Mouse (Mus musculus) C2C12 (cell line): ENCODE results near the gene Gm17087. TPM values are rescaled to one million over a fixed set of nuclear protein-coding genes. Genes with fewer than 3 reads are reported as not detected.

ENCODE experiments used
- H3K27me3 ChIP-seq: one replicate; pipeline ENCODE4 v1.6.1; 2011; ENCODE audit not compliant: control insufficient read depth, insufficient read depth, insufficient read length
- H3K36me3 ChIP-seq: one replicate; pipeline ENCODE4 v1.6.1; 2011; ENCODE audit not compliant: control insufficient read depth, insufficient read depth
- H3K4me3 ChIP-seq: one replicate; pipeline ENCODE4 v1.5.1; 2011; ENCODE audit warnings: mild to moderate bottlenecking, control low read depth; ENCODE audit not compliant: poor library complexity, insufficient read depth, severe bottlenecking
- H3K79me2 ChIP-seq: one replicate; pipeline ENCODE4 v1.6.1; 2011; ENCODE audit not compliant: control insufficient read depth, insufficient read depth
- H3K79me3 ChIP-seq: one replicate; pipeline ENCODE4 v1.6.1; 2011; ENCODE audit warnings: low read depth, control low read depth
- H3ac ChIP-seq: one replicate; pipeline ENCODE3; 2011; ENCODE audit warnings: low read depth; ENCODE audit not compliant: control insufficient read depth, insufficient read length
- CEBPB ChIP-seq: IDR thresholded peaks from one replicate; pipeline ENCODE4 v1.6.1; 2011; ENCODE audit warnings: low read depth, mild to moderate bottlenecking, control low read depth, moderate library complexity
- CTCF ChIP-seq: IDR thresholded peaks from one replicate; pipeline ENCODE4 v1.5.1; 2011; ENCODE audit not compliant: control insufficient read depth, insufficient read depth, insufficient read length
- FOSL1 ChIP-seq: IDR thresholded peaks from one replicate; pipeline ENCODE4 v1.8.0; 2011; ENCODE audit warnings: mild to moderate bottlenecking, low read length; ENCODE audit not compliant: poor library complexity, insufficient read depth, severe bottlenecking
- MAX ChIP-seq: IDR thresholded peaks from one replicate; pipeline ENCODE4 v1.6.1; 2011; ENCODE audit warnings: mild to moderate bottlenecking, control low read depth
- MYOD1 ChIP-seq: IDR thresholded peaks from one replicate; pipeline ENCODE4 v1.6.1; 2011; ENCODE audit warnings: low read depth; ENCODE audit not compliant: control insufficient read depth, insufficient read length
- MYOG ChIP-seq: IDR thresholded peaks from one replicate; pipeline ENCODE4 v1.6.1; 2011; ENCODE audit not compliant: control insufficient read depth, insufficient read length; ENCODE audit errors: extremely low read depth
- USF1 ChIP-seq: IDR thresholded peaks from one replicate; pipeline ENCODE4 v1.6.1; 2011; ENCODE audit warnings: low read depth, mild to moderate bottlenecking, control low read depth, moderate library complexity
- polyA plus RNA-seq: library from polyadenylated mRNA; unstranded; fragments of >200 nt; fragmentation: generic; extraction: Trizol; gene quantifications from one replicate; pipeline ENCODE4 v1.2.1, GENCODE M21; 2012; ENCODE audit warnings: missing spikeins

The Gm17087 gene
- polyA plus RNA-seq, 1 experiment, result not detected

DNA sequence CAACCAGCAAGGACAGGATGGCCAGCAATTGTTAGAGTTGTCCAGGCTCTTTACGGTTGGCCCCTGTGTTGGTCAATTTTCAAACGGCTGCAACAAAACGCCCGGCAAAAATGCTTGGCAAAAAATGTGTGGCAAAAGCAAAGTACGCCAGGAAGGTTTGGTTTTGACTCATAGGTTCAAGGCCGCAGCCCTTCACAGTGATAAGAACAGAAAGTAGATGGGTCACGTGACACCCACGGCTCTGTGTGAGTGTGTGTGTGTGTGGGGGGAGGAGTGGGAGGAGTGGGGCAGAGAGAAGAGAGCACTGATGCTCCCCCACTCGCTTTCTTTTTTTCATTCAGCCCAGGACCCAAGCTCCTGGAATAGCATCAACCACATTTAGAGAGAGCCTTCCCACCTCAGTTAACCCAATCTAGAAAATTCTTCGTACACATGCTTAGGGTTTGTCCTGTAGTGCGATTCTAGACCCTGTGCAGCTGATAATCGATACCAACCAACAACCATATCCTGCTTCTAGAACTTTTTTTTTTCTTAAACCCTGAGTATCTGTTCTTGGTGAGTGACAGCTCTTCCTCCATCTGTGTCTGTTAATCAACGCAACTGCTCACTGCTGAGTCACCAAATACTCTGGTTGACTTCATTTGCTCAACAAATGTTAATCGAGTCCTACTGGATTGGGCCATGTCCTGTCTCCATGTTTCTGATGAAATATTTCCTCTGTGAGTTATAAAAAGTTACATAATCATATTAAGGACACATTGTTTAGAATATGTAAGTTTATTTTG, 4.5 kb downstream of the Gm17087 start:
- Histone ChIP-seq H3K79me2 (no peaks in the 10 kb centered on the region), H3K27me3 (no peaks in the 10 kb centered on the region), H3K36me3 (no peaks in the 10 kb centered on the region), H3K4me3 (no peak overlapping the region), H3K79me3 (no peaks in the 10 kb centered on the region), H3ac (no peak overlapping the region)
- no peak for TF ChIP-seq MAX
- TF ChIP-seq USF1, result peak; percentile 52

DNA sequence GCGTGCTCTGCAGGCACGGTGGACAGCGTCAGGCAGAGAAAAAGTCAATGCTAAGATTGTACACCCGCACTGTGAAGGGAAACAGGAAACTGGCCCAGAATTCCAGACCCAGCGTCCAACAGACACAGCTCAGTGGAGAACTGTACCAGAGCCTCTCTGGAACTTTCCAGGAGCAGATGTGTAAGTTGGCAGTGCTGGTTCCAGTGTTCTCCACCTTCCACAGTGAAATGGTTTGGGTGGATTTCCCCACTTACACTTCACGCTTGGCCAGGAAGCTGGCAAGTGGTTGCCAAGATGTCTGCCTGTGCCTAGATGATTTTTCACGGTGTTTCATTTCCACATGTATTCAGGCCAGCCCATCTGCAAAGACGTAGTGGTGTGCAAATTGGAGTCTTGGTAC, 8.8 kb downstream of the Gm17087 start:
- no peak for TF ChIP-seq FOSL1
- TF ChIP-seq CTCF, result no peak
- no peak for TF ChIP-seq MYOG
- no peak for TF ChIP-seq MYOD1
- no peak for TF ChIP-seq CEBPB
- no peak for TF ChIP-seq USF1

DNA sequence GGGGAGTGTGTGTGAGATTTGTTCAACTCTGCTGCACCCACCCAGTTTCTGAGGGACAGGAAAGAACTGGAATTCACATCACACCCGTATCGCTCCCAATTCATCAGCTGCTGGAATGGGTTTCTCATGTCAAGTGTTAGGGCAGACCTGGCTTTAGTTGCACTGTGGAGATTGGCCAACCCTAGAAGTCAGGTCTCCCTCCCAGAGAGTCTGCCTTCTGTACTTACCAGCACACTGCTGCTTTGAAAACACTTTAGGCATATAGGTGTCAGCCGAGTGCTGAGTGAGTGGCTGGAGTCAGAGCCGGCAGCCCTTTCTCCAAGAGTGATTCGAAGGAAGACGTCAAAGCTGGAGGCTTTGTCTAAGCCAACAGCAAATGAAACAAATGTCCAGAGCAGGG, 10.5 kb downstream of the Gm17087 start:
- Histone ChIP-seq H3K4me3 (no peak overlapping the region), H3K36me3 (no peaks in the 10 kb centered on the region), H3K79me3 (no peaks in the 10 kb centered on the region), H3K27me3 (no peaks in the 10 kb centered on the region), H3ac (no peak overlapping the region), H3K79me2 (no peaks in the 10 kb centered on the region)
- TF ChIP-seq MAX, result no peak
- no peak for TF ChIP-seq FOSL1
- no peak for TF ChIP-seq MYOG
- no peak for TF ChIP-seq MYOD1
- no peak for TF ChIP-seq USF1
- TF ChIP-seq CTCF, result no peak
- no peak for TF ChIP-seq CEBPB

More for the DNA sequence above, 8.8 kb downstream of the Gm17087 start:
- Histone ChIP-seq H3K79me3 (no peaks in the 10 kb centered on the region), H3K4me3 (no peak overlapping the region), H3K27me3 (no peaks in the 10 kb centered on the region), H3K36me3 (no peaks in the 10 kb centered on the region), H3ac (no peak overlapping the region), H3K79me2 (no peaks in the 10 kb centered on the region)

DNA sequence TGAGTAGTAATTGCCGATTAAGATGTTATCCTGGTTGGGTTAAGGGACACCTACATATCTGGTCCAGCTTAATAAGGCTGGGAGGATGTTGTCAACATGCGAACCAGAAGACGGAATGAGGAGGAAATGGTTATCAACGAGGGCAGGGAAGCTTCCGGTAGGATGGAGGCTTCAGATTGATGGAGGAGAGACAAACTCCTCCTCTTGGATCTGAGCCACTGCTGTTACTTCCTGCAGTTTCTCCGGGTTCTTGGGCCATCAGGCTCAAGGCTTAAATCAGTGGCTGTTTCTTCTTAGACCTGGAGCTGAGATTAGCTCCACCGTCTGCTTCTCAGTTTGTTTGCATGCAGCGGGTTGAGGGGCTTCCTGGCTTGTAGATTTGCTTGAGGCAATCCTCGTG, 11.0 kb downstream of the Gm17087 start:
- Histone ChIP-seq H3K79me2 (no peaks in the 10 kb centered on the region), H3K79me3 (no peaks in the 10 kb centered on the region), H3K27me3 (no peaks in the 10 kb centered on the region), H3K4me3 (no peak overlapping the region), H3ac (no peak overlapping the region), H3K36me3 (no peaks in the 10 kb centered on the region)
- TF ChIP-seq CTCF (no peak), MYOG (no peak), MAX (no peak), CEBPB (no peak), MYOD1 (no peak), USF1 (no peak), FOSL1 (no peak)

DNA sequence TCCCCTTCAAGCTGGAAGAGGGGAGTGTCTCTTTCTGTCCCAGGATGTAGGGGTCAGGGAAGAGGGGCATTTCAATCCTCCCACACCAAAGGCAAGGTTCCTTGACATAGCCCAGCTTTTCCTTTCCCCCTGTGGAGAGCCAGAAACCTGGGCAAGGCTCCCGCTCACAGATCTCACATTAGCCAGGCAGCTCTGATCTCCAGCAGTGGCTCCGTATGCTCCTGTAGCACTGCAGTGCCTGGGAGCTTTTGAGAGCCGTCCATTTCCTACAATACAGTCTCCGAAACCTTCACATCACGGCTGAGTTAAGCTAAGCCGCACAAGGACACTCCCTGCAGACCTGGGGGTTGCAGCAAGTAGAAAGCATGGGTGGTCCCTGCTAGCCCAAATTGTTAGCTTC, 12.5 kb downstream of the Gm17087 start:
- no peaks in the 10 kb centered on the region for H3K79me2 ChIP-seq
- no peaks in the 10 kb centered on the region for H3K36me3 ChIP-seq
- H3ac ChIP-seq, result no peak overlapping the region
- H3K79me3 ChIP-seq, result no peaks in the 10 kb centered on the region
- H3K4me3 ChIP-seq, result no peak overlapping the region
- TF ChIP-seq MYOG, result no peak
- TF ChIP-seq MYOD1, result no peak
- TF ChIP-seq FOSL1, result no peak
- no peak for TF ChIP-seq CEBPB
- no peak for TF ChIP-seq USF1
- no peak for TF ChIP-seq CTCF
- no peak for TF ChIP-seq MAX
- H3K27me3 ChIP-seq, result no peaks in the 10 kb centered on the region

DNA sequence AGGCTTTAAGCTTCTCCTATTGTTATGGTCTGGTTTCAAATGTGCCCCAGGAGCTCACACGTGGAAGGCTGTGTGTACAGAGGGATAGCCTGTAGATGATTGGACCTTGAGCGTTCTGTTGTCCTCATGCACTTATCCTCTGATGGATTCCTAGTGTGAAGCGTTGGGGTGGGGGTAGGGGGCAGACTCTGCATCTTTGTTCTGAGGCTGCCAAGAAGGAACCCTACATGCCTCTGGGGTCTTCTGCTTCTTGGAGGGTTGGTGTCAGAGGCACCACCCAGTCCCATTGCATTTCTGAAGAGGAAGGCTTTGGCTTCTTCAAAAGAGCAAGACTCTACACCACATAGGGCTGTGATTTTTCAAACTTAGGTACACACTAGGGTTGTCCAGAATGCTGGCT, 13.1 kb downstream of the Gm17087 start:
- Histone ChIP-seq H3K79me2 (no peaks in the 10 kb centered on the region), H3K79me3 (no peaks in the 10 kb centered on the region), H3K4me3 (no peak overlapping the region), H3K27me3 (no peaks in the 10 kb centered on the region), H3ac (no peak overlapping the region), H3K36me3 (no peaks in the 10 kb centered on the region)
- no peak for TF ChIP-seq USF1
- no peak for TF ChIP-seq FOSL1
- TF ChIP-seq MAX, result no peak
- no peak for TF ChIP-seq MYOD1
- TF ChIP-seq MYOG, result no peak
